Mouse (Mus musculus): ENCODE results near the gene Vps41.
A peak's percentile ranks its signal among the peaks of the same experiment; 100 is the strongest.

GRCm38 (mm10) chr13:18698518-18699065 lies 18.5 kb upstream of the Vps41 start:
- TF ChIP-seq CTCF (IDR thresholded peaks at IDR 0.05; ENCODE audit: low read depth) (peak; percentile 40; the same call in 1 of the 2 replicates), EP300 (IDR thresholded peaks at IDR 0.05; ENCODE audit: low read depth) (no peak)

Data from liver, embryonic 14.5 days (tissue).